Mouse (Mus musculus) forebrain, embryonic 15.5 days (tissue): ENCODE data around the gene Kat14. TPM values are rescaled to one million over a fixed set of nuclear protein-coding genes. Genes with fewer than 3 reads are reported as not detected.
A peak's percentile ranks its signal among the peaks of the same experiment; 100 is the strongest.

ENCODE experiments used
- ATAC-seq: fragments of 200-750 bp; cut with Nextera tagmentation; replicated peaks from 2 replicates; pipeline ENCODE4 v1.8.0; 2017; ENCODE audit warnings: mild to moderate bottlenecking, moderate TSS enrichment, moderate library complexity
- H3K27ac ChIP-seq: fragments of 300-500 bp; sonication (generic); replicated peaks from 2 replicates; pipeline ENCODE4 v1.5.1; 2015; ENCODE audit warnings: mild to moderate bottlenecking, inconsistent platforms
- H3K27me3 ChIP-seq: fragments of 300-500 bp; sonication (generic); 2 replicates; pipeline ENCODE4 v1.6.1; 2015; ENCODE audit warnings: inconsistent platforms
- H3K36me3 ChIP-seq: fragments of 300-500 bp; sonication (generic); 2 replicates; pipeline ENCODE4 v1.6.1; 2015; ENCODE audit warnings: mild to moderate bottlenecking, inconsistent platforms
- H3K4me1 ChIP-seq: fragments of 300-500 bp; sonication (generic); 2 replicates; pipeline ENCODE4 v1.6.1; 2015; ENCODE audit warnings: inconsistent platforms
- H3K4me2 ChIP-seq: fragments of 300-500 bp; sonication (generic); replicated peaks from 2 replicates; pipeline ENCODE4 v1.6.1; 2015; ENCODE audit warnings: mild to moderate bottlenecking, inconsistent platforms
- H3K4me3 ChIP-seq: fragments of 300-500 bp; sonication (generic); 2 replicates; pipeline ENCODE4 v1.5.1; 2015; ENCODE audit warnings: mild to moderate bottlenecking, inconsistent platforms
- H3K9ac ChIP-seq: fragments of 300-500 bp; sonication (generic); replicated peaks from 2 replicates; pipeline ENCODE4 v1.6.1; 2015; ENCODE audit warnings: mild to moderate bottlenecking, inconsistent platforms
- H3K9me3 ChIP-seq: fragments of 300-500 bp; sonication (generic); 2 replicates; pipeline ENCODE4 v1.6.1; 2016; ENCODE audit warnings: inconsistent platforms
- WGBS: fragments of 180-500 bp; shearing (Covaris S2); methylation state at CpG from one replicate; pipeline ENCODE4 v1.1.7; 2015; ENCODE audit warnings: mixed read lengths; 5-methylcytosine and 5-hydroxymethylcytosine counted together
- polyA plus RNA-seq: library from polyadenylated mRNA; unstranded; fragments of >200 nt; fragmentation: Nextera tagmentation; extraction: Ambion mirVana; gene quantifications from 2 replicates; pipeline ENCODE4 v1.2.1, GENCODE M21; 2015

Kat14 gene
- polyA plus RNA-seq, result 28.3 and 28.6 TPM in 2 replicates

- peak within 1 kb of the TSS; percentile 60 for H3K4me2 ChIP-seq
- WGBS, result 7% methylated on average over 38 of the region's 38 CpGs
- H3K9ac ChIP-seq, result peak within 1 kb of the TSS; percentile 87
- peak within 1 kb of the TSS; percentile 96 for H3K27ac ChIP-seq
- H3K9me3 ChIP-seq, result no peaks in the 10 kb centered on the region
- H3K27me3 ChIP-seq, result no peaks in the 10 kb centered on the region
- ATAC-seq, result peak; percentile 96
- H3K4me1 ChIP-seq, result peaks cover 16% of the 10 kb centered on the region
- peak within 1 kb of the TSS; percentile 79 for H3K4me3 ChIP-seq
- peaks cover 5% of the 10 kb centered on the region for H3K36me3 ChIP-seq
Observed at GRCm38 (mm10) chr2:144368400-144369019, at the start of gene Kat14, which contains the start of gene Pet117. Kat14 (plus strand) TSS chr2:144368983. Pet117 (plus strand) TSS chr2:144368996.

GRCm38 (mm10) chr2:144324218-144324617 is 44.6 kb upstream of the Kat14 start:
- H3K4me2 ChIP-seq, result no peak overlapping the region
- H3K9me3 ChIP-seq, result no peaks in the 10 kb centered on the region
- no peak for ATAC-seq
- no peak overlapping the region for H3K27ac ChIP-seq
- H3K27me3 ChIP-seq, result peaks cover 13% of the 10 kb centered on the region; the same call in 1 of the 2 replicates
- no peak overlapping the region for H3K9ac ChIP-seq
- no peaks in the 10 kb centered on the region for H3K4me1 ChIP-seq
- no peak overlapping the region for H3K4me3 ChIP-seq
- WGBS, result 60% methylated on average over 3 of the region's 3 CpGs
- H3K36me3 ChIP-seq, result no peaks in the 10 kb centered on the region

GRCm38 (mm10) chr2:144329451-144329850 is 39.3 kb upstream of the Kat14 start:
- Histone ChIP-seq H3K9me3 (no peaks in the 10 kb centered on the region), H3K4me3 (no peak overlapping the region), H3K27me3 (peaks cover 61% of the 10 kb centered on the region), H3K4me1 (peaks cover 32% of the 10 kb centered on the region), H3K27ac (no peak overlapping the region), H3K36me3 (no peaks in the 10 kb centered on the region), H3K9ac (no peak overlapping the region), H3K4me2 (no peak overlapping the region)
- 4% methylated on average over 10 of the region's 10 CpGs for WGBS
- no peak for ATAC-seq

- WGBS, result 2% methylated on average over 10 of the region's 10 CpGs
- peaks cover 62% of the 10 kb centered on the region for H3K27me3 ChIP-seq
- no peak for ATAC-seq
- no peak overlapping the region for H3K27ac ChIP-seq
- H3K4me2 ChIP-seq, result no peak overlapping the region
- peaks cover 32% of the 10 kb centered on the region for H3K4me1 ChIP-seq
- H3K9me3 ChIP-seq, result no peaks in the 10 kb centered on the region
- 0 out of 2 replicates have a peak overlapping the region, but pooled peaks have one; percentile 46 for H3K4me3 ChIP-seq
- H3K36me3 ChIP-seq, result no peaks in the 10 kb centered on the region
- H3K9ac ChIP-seq, result no peak overlapping the region
Observed at GRCm38 (mm10) chr2:144329937-144330336, 38.8 kb upstream of the Kat14 start.

GRCm38 (mm10) chr2:144330352-144330959 is 38.3 kb upstream of the Kat14 start:
- Histone ChIP-seq H3K36me3 (no peaks in the 10 kb centered on the region), H3K4me1 (peaks cover 32% of the 10 kb centered on the region), H3K4me3 (peak overlapping the region; percentile 46), H3K9ac (peak overlapping the region; percentile 37), H3K27me3 (peaks cover 66% of the 10 kb centered on the region), H3K4me2 (peak overlapping the region; percentile 87), H3K27ac (no peak overlapping the region), H3K9me3 (no peaks in the 10 kb centered on the region)
- 1% methylated on average over 35 of the region's 41 CpGs for WGBS
- peak; percentile 14; the same call in 1 of the 2 replicates for ATAC-seq

- H3K27me3 ChIP-seq, result peaks cover 69% of the 10 kb centered on the region
Observed at GRCm38 (mm10) chr2:144330960-144331371, 37.8 kb upstream of the Kat14 start.

GRCm38 (mm10) chr2:144331401-144332302 is 37.1 kb upstream of the Kat14 start, which contains the start of gene Ovol2:
Ovol2 (minus strand) TSS chr2:144332146.
- H3K27ac ChIP-seq, result no peak within 1 kb of the TSS
- no peaks in the 10 kb centered on the region for H3K36me3 ChIP-seq
- H3K9ac ChIP-seq, result peak within 1 kb of the TSS; percentile 37
- peak within 1 kb of the TSS; percentile 87 for H3K4me2 ChIP-seq
- no peaks in the 10 kb centered on the region for H3K9me3 ChIP-seq
- peaks cover 74% of the 10 kb centered on the region for H3K27me3 ChIP-seq
- peak; percentile 53 for ATAC-seq
- WGBS, result 1% methylated on average over 59 of the region's 62 CpGs
- H3K4me1 ChIP-seq, result peaks cover 32% of the 10 kb centered on the region
- peak within 1 kb of the TSS; percentile 46 for H3K4me3 ChIP-seq

More at GRCm38 (mm10) chr2:144330960-144331371, 37.8 kb upstream of the Kat14 start:
- peak; percentile 48 for ATAC-seq
- peak overlapping the region; percentile 87 for H3K4me2 ChIP-seq
- H3K36me3 ChIP-seq, result no peaks in the 10 kb centered on the region
- peaks cover 32% of the 10 kb centered on the region for H3K4me1 ChIP-seq
- H3K27ac ChIP-seq, result no peak overlapping the region
- no peaks in the 10 kb centered on the region for H3K9me3 ChIP-seq
- WGBS, result under 1% methylated on average over 47 of the region's 50 CpGs
- H3K4me3 ChIP-seq, result peak overlapping the region; percentile 46
- H3K9ac ChIP-seq, result peak overlapping the region; percentile 37

- Histone ChIP-seq H3K27me3 (peaks cover 73% of the 10 kb centered on the region), H3K4me3 (peak overlapping the region; percentile 25), H3K27ac (no peak overlapping the region), H3K9ac (no peak overlapping the region), H3K4me1 (peaks cover 32% of the 10 kb centered on the region), H3K36me3 (no peaks in the 10 kb centered on the region), H3K9me3 (no peaks in the 10 kb centered on the region), H3K4me2 (peak overlapping the region; percentile 87)
- no peak for ATAC-seq
- 8% methylated on average over 9 of the region's 9 CpGs for WGBS
Observed at GRCm38 (mm10) chr2:144332486-144332885, 36.3 kb upstream of the Kat14 start.

GRCm38 (mm10) chr2:144333138-144333842 is 35.5 kb upstream of the Kat14 start:
- no peak overlapping the region for H3K9ac ChIP-seq
- peaks cover 70% of the 10 kb centered on the region for H3K27me3 ChIP-seq
- peak overlapping the region; percentile 25 for H3K4me3 ChIP-seq
- WGBS, result 9% methylated on average over 28 of the region's 28 CpGs
- 0 out of 2 replicates have a peak, but pooled peaks have one; percentile 15 for ATAC-seq
- H3K9me3 ChIP-seq, result no peaks in the 10 kb centered on the region
- peak overlapping the region; percentile 35 for H3K4me2 ChIP-seq
- H3K27ac ChIP-seq, result no peak overlapping the region
- H3K4me1 ChIP-seq, result peaks cover 32% of the 10 kb centered on the region
- H3K36me3 ChIP-seq, result no peaks in the 10 kb centered on the region

- Histone ChIP-seq H3K9me3 (no peaks in the 10 kb centered on the region), H3K4me1 (peaks cover 11% of the 10 kb centered on the region), H3K4me3 (no peak overlapping the region), H3K36me3 (no peaks in the 10 kb centered on the region), H3K9ac (no peak overlapping the region), H3K4me2 (no peak overlapping the region), H3K27ac (no peak overlapping the region), H3K27me3 (peaks cover 33% of the 10 kb centered on the region)
- WGBS, result 80% methylated on average over 3 of the region's 3 CpGs
- ATAC-seq, result no peak
Observed at GRCm38 (mm10) chr2:144337230-144337629, 31.6 kb upstream of the Kat14 start.

GRCm38 (mm10) chr2:144337701-144338100 is 31.1 kb upstream of the Kat14 start:
- Histone ChIP-seq H3K27ac (no peak overlapping the region), H3K4me1 (peaks cover 8% of the 10 kb centered on the region), H3K4me3 (no peak overlapping the region), H3K9me3 (no peaks in the 10 kb centered on the region), H3K9ac (no peak overlapping the region), H3K36me3 (no peaks in the 10 kb centered on the region), H3K27me3 (peaks cover 31% of the 10 kb centered on the region), H3K4me2 (no peak overlapping the region)
- ATAC-seq, result no peak
- WGBS, result 85% methylated on average over 4 of the region's 8 CpGs
